Mouse (Mus musculus) gastrocnemius, postnatal 25 days (tissue): ENCODE data around the gene Llgl1. TPM values are rescaled to one million over a fixed set of nuclear protein-coding genes. Genes with fewer than 3 reads are reported as not detected.

Experiments
- DNase-seq: peaks from one replicate; pipeline ENCODE4 v3.0.0; 2022
- long read RNA-seq, 2 experiments: library from polyadenylated mRNA; stranded (forward); transcript quantifications; one replicate each; pipeline ENCODE4 v2.0.0; 2021
- total RNA-seq, 2 experiments: library from RNA; stranded (reverse); gene quantifications; 1 replicate in 1 of 2; 2 replicates in 1 of 2; pipeline ENCODE4 v1.2.3; 2021

Gene Llgl1
- total RNA-seq = 1 to 10 TPM; 8.3 to 9.1 TPM
- long read RNA-seq, experiment 1, full-length matches to known transcripts = 2 of 10 reads
- long read RNA-seq, experiment 1, partial matches to known transcripts = 8 of 10 reads
- long read RNA-seq, experiment 1, other reads (novel, unspliced or antisense) = 0 of 10 reads
- long read RNA-seq, experiment 2, full-length matches to known transcripts = 2 of 14 reads
- long read RNA-seq, experiment 2, partial matches to known transcripts = 7 of 14 reads
- long read RNA-seq, experiment 2, other reads (novel, unspliced or antisense) = 5 of 14 reads

DNA sequence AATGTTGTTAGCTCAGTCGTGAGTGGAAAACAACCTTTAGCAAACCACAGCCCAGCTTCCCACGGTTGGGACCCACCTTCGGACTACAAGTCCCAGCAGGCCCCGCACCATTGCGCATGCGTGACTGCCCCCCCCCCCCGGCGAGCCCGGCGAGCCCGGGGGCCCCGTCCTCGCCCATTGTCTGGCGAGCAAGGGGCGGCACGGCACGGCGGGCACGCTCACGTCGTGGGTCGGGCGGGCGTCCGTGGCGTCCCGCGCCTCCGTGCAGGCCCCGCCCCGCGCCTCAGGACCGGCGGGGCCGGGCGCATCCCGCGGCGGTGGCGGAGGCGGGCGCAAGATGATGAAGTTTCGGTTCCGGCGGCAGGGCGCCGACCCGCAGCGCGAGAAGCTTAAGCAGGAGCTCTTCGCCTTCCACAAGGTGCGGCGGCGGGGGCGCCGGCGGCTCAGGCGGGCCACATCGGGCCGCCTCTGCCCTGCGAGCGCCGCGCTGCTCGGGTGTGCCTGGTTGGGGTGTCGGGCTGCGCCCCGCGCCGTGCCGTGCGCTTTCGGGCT lies at the start of gene Llgl1:
Llgl1 (plus strand) TSS at position 200 of the 552 bp plus-strand sequence.
- DNase-seq = peak; percentile 93

DNA sequence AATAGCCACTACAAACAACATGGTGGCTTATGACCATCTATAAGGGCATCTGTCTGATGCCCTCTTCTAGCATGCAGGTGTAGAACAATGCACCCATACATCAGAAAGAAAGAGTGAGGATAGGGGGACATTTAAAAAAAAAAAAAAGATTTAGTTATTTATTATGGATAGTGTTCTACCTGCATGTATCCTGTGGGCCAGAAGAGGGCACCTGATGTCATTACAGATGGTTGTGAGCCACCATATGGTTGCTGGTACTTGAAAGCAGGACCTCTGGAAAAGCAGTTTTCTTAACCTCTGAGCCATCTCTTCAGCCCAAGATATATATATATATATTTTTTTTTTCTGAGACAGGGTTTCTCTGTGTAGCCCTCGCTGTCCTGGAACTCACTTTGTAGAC lies 3.4 kb upstream of the Llgl1 start:
- no peak for DNase-seq

DNA sequence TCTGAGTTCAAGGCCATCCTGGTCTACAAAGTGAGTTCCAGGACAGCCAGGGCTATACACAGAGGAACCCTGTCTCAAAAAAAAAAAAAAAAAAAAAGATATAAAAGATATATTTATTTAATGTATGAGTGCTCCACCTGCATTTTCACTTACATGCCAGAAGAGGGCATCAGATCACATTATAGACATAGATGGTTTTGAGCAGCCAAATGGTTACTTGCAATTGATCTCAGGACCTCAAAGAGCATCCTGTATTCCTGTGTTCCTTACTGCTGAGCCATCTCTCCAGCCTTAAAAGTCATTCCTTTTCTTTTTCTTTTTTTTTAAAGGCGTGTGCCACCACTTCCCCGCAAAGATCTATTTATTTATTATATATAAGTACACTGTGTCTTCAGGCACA lies 2.0 kb upstream of the Llgl1 start:
- no peak for DNase-seq

DNA sequence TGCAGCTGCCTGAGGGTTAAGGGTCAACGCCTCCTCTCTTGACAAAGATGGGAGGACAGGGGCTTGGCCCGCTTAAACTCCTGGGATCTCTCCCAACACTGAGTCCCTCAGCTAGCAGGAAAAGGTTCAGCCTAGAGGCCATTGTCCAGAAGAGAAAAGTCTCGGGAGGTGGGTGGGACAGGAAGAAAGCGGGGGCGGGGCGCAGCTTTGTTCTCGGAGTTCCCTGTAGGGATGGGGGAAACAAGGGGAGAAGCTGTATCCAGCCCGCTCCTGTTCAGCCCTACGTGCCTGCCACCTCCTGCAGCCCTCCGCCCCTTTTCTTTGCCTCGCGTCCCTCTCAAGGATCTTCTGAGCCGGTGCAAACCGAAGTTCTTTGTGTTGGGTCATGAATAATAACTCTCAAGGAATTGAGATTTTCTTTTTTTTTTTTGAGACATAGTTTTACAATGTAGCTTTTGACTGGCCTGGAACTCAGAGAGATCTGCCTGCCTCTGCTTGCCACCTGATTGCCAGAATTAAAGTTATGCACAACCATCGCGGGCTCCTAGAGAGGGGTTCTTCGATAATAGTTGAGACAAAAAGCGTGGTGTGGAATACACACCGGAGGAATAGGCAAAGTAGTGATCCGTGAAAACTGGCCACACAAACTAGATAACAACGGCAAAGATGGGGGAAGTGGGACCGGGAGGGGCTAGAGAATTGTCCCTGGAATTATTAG lies 558 bp upstream of the Llgl1 start:
- DNase-seq = peak; percentile 80

DNA sequence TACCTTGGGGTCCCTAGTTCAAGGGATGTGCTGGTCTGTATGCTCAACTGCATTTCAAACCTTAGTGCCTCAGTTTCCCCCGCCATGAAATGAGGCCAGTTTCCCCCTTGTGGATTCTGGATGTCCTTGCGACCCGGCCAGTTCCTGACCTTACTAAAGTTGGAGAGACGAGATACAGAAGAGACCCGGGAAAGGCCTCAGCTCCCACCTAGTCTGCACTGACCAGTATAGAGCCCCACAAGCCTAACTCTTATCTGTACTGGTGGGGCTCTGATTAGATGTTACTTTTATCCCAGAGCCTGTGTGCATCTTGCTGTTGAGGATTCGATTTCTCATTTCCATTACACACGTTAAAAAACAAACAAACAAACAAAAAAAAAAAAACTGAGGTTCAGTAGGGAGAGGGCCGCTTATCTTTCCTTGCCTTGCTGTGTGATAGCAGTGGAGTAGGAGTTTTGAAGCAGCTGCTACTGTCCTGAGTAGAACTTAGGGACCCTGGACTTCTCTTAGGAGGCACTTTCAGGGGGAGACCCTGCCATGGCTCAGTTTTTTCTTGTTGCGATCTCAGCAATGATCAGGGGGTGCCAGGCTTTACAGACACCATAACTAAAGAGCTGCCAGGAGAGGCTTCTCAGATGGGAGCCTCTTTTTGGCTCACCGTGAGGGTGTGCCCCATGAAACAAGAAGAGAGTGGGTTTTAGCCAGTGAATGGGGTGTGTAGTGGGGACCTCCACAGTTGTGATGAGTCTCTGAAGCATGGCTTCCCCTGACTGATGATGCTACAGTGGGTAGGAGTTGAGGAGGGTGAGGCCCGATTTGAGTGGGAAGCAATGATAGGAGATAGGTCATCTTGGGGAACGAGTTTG lies 1.0 kb downstream of the Llgl1 start:
- DNase-seq = no peak

DNA sequence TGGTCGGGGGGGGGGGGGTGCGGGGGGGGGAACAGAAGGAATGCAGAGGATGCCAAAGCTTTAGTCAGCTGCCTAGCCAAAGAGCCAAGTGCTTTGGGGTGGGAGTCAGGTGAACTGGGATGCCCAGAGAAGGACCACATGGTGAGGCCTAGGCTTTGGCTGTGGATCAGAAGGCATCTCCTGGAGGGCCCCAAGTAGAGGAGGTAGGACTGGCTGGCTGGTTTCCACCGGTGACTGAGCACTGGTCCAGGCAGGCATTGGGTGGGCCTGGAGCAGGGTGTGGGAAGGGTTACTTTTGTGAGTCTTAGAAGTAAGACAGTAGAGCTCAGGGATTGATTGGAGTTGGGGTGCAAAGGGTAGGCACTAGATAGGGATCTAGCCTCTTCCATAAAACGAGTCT lies 2.1 kb downstream of the Llgl1 start:
- no peak for DNase-seq

DNA sequence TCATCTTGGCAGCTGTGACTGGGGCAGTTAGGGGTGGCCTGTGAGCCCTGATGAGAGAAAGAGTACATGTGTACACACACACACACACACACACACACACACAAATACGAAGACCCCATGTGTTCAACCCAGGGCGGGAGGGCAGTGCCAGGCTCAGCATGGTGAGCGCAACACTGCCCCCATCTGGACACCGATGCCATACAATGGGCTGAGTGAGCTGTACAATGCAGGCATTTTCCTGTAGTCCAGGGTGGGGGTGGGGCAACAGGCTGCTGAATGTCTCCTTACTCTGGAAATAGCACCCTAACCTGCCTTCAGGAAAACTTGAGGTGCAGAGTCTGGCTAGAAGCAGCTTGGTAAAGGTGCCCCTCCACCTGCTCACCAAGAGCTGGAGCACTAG lies 3.6 kb downstream of the Llgl1 start:
- no peak for DNase-seq

DNA sequence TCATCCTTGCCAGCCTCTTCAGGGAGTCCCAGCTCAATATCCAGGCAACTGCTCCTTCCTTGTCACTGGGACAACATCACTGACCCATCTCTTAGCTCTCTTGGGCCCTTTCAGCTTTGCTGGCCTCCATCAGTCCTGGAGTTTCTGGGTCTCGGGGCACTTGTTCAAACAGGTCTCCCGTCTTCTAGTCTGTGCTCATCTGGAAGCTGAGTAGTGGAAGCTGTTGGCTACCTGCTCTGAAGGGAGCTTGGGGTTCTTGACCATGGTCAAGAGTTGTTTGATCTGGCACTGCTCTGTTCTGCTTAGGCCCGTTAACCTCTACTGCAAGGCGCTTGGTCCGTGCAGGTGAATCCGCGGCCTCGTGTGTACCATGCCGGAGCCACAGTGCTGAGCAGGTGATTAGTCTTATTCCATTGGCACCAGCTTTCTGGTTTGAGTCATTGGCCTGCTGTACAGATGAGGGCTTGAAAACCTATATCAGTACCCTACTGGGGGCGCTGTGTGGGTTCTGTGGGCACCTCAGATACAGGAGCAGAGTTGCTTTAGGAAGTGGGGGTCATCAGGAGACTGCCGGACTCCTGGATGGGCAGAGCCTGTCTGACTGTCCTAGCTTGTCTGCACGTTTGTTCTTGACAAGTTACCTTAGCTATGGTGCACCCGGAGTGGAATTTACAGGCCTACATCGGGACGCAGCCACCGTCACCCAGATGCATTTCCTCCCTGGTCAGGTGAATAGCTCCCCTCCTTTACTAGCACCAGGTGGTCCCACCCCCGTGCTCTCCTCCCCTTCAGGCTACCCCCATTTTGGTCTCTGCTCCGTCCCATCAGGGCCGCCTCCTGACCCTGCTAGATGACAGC lies 4.7 kb downstream of the Llgl1 start:
- DNase-seq = no peak

DNA sequence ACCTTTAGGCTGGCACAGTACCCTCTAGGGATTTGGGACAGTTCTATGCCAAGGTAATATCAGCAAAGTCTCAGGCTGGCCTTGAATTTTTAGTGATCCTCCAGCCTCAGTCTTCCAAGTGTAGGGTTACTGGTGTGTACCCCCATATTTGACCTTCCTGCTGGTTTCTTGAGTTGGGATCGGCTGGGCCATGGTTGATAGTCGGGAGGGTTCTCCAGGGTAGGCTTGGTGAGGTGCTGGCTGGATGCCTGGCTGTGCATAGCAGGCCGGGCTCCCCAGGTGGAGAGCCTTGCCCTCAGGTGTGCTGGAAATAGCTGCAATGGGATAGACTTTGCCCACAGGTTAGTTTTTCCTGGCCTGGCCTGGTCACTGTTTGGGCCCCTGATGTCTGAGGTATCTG lies 5.7 kb downstream of the Llgl1 start:
- DNase-seq = no peak

DNA sequence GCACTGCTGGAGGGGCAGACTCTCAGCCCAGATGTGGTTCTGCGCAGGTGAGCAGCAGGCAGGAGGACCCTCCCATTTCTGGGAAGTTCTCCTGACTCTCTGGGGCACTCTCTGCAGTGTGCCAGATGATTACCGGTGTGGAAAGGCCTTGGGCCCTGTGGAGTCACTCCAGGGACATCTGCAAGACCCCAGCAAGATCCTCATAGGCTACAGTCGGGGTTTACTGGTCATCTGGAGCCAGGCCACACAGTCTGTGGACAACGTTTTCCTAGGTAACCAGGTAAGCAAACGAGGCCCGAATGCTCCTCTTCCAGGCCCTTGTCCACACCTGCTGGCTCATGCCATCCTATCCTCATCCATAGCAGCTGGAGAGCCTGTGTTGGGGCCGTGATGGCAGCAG lies 6.6 kb downstream of the Llgl1 start:
- DNase-seq = no peak

DNA sequence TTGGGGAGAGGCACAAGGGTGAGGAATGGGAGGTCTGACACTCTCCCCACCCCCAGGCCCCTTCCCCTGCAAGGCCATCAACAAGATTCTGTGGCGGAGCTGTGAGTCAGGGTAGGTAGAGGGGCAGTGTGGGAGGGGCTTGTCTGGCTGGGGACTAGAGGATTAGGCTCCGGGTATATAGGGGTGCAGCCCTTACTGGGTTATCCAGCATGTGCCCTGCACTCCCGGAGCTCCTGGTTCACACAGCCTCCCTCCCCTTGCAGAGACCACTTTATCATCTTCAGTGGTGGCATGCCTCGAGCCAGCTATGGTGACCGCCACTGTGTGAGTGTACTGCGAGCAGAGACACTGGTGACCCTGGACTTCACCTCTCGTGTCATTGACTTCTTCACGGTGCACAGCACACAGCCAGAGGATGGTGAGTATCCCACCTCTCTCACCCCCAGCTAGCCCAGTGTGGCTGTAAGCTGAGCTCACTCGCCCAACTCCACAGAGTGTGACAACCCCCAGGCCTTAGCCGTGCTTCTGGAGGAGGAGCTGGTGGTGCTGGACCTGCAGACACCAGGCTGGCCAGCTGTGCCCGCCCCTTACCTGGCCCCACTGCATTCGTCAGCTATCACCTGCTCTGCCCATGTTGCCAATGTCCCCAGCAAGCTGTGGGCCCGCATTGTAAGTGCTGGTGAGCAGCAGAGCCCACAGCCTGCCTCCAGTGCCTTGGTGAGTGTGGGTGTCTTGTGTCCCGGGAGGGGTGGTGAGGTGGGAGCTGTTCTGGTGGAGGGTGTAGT lies 7.4 kb downstream of the Llgl1 start:
- DNase-seq = no peak

DNA sequence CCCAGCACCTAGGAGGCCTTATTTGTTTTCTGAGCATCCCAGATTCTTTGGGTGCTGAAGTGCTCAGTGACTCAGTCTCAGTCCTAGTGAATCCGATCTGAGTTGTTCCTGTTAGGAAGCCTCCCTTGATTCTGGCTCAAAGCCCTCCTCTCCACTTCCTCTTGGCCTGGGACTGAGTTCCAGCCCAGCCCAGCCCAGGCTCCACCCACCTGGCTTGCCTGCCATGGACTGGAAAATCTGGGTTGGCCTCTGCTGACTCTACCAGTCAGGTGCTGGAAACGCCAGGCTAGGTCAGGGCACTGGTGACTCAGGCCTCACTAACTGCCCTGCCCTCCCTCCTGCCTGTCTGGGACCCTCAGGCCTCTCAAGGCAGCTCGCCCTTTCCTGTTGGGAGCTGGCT lies 8.1 kb downstream of the Llgl1 start:
- peak; percentile 95 for DNase-seq

DNA sequence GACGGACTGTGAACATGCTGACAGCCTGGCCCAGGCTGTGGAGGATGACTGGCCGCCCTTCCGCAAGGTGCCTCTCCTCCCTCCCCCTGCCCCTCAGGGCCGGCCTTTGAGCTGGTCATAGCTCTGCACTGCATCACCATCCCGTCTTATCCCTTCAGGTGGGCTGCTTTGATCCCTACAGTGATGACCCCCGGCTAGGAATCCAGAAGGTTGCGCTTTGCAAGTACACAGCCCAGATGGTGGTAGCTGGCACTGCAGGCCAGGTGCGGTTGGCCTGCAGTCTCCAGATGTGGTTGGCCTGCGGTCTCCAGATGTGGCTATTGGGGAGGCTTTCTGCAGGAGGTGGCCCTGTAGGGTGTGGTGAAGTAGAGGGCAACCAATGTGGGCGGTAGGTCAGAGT lies 9.1 kb downstream of the Llgl1 start:
- DNase-seq = no peak

DNA sequence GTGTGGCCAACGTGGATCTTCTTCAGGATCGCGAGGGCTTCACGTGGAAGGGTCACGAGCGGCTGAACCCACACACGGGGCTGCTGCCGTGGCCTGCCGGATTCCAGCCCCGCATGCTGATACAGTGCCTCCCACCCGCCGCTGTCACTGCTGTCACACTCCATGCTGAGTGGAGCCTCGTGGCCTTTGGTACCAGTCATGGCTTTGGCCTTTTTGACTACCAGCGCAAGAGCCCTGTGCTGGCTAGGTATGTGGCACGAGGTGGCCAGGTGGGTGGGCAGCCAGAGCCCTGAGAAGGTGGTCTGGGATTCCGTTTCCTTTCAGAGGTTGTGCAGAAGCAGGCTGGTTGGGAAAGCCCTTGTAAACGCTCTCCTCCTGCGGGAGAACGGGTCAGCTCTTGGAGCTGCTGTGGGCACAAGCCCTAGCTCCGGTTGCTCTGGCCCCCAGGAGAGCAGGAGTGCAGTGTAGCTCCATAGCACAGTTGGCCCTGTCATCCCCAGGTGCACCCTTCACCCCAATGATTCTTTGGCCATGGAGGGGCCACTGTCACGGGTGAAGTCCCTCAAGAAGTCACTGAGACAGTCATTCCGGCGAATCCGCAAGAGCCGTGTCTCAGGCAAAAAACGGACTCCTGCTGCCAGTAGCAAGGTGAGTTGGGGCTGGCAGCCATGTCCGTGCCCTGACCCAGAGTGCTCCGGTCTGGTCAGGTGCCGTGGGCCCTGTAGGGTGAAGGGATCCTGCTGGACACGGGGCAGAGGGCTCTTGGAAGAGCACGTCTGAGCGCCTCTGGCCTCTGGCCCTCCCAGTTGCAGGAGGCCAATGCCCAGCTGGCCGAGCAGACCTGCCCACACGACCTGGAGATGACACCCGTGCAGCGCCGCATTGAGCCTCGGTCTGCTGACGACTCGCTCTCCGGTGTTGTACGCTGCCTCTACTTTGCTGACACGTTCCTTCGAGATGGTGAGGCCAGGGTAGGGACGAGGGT lies 10.2 kb downstream of the Llgl1 start:
- DNase-seq = peak; percentile 5

DNA sequence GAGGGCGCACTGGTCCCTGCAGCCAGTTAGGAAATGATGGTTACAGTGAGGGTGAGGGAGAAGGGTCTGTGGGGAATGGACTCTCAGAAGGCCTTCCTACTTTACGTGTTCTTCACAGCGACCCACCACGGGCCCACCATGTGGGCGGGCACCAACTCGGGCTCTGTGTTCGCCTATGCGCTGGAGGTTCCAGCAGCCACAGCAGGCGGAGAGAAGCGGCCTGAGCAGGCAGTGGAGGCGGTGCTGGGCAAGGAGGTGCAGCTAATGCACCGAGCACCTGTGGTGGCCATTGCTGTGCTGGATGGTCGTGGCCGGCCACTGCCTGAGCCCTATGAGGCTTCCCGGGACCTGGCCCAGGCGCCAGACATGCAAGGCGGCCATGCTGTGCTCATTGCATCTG lies 11.7 kb downstream of the Llgl1 start:
- DNase-seq = peak; percentile 5

DNA sequence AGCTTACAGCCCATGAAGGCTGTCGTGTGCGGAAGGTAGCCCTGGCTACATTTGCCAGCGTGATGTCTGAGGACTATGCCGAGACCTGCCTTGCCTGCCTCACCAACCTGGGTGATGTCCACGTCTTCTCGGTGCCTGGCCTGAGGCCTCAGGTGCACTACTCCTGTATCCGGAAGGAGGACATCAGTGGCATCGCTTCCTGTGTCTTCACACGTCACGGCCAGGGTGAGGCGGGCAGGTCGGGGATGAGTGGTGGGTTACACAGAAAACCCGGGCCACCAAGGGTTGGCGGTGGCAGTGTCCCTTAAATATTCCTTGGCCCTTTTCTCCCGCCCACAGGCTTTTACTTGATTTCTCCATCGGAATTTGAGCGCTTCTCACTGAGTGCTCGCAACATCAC lies 12.5 kb downstream of the Llgl1 start:
- peak; percentile 4 for DNase-seq

DNA sequence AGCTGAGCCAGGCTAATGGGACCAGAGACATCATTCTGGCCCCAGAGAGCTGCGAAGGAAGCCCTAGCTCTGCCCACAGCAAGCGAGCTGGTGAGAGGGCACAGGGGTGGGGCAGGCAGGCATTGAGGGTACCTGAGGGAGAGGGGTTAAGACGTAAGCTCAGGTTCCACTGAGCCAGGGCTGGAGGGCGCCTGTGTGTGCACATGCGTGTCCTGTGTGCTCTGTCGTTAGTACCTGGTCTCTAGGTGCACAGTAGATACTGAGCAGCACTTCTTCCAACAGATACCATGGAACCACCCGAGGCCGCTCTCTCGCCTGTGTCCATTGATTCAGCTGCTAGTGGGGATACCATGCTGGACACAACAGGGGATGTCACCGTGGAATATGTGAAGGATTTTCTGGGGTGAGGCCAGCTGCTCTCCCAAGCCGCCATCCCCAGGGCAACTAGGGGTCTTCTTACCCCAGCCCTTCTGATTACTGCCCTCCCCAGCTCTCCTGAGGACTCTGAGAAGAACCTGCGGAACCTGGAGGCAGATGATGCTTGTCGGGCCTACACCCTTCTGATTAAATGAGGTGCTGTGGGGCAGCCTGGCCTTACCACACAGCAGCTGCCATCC lies 13.2 kb downstream of the Llgl1 start:
- peak; percentile 4 for DNase-seq

DNA sequence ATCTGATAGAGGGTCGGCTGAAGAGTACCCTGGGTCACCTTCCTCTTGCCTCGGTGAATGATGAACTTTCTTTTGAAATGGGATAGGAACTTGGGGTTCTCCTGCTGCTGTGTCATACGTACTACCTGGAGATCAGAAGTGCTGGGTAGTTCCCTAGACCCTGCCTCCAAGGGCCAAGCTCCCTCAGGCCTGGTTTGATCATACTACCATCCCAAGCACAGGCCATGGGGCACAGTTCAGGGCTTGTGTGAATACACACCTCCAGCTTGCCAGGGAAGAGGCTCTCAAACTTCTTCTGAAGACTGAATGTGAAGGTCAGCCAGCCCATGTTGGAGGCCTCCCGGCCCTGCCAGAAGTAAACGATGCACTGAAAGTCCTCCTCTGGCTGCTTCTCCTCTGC lies 16.3 kb downstream of the Llgl1 start:
- no peak for DNase-seq

DNA sequence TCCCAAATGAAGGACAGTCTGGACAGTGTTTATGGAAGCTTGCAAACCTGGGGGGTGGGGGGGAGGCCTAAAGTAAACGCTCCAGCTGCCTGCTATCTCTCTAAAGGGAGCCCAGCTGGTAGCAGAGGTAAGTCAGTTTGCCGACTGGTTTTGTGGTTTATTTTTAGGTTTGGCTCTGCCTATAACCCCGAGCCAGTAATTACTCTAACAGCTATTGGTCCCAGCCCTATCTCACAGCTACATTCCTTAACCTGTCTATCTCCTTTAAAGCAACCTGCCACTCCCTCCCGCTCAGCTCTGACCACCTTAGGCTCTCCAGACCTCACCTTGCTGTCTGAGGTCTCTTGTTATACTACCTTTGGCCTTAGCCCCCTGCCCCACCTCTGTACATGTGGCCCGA lies 19.7 kb downstream of the Llgl1 start:
- no peak for DNase-seq
